Mouse (Mus musculus) cerebellum, adult 11 months (tissue): ENCODE measurements around the gene Cux2.

Experiments
- DNase-seq: peaks from one replicate; pipeline ENCODE4 v3.0.0; 2022

Cux2 gene

GRCm38 (mm10) chr5:122050017-122050831 is at the start of gene Cux2:
Gene Cux2, minus strand, starts transcription at chr5:122050102.
- DNase-seq: peak; percentile 74

GRCm38 (mm10) chr5:122094439-122094838 is 44.5 kb upstream of the Cux2 start:
- no peak for DNase-seq

- DNase-seq: no peak
Observed at GRCm38 (mm10) chr5:122093734-122094133, 43.8 kb upstream of the Cux2 start.

- DNase-seq: no peak
Observed at GRCm38 (mm10) chr5:122092794-122093193, 42.9 kb upstream of the Cux2 start.

GRCm38 (mm10) chr5:122091070-122091469 is 41.2 kb upstream of the Cux2 start:
- DNase-seq: peak; percentile 18

- DNase-seq: no peak
Observed at GRCm38 (mm10) chr5:122089664-122090063, 39.8 kb upstream of the Cux2 start.

- peak; percentile 77 for DNase-seq
Observed at GRCm38 (mm10) chr5:122088917-122089316, 39.0 kb upstream of the Cux2 start.

- no peak for DNase-seq
Observed at GRCm38 (mm10) chr5:122086121-122086520, 36.2 kb upstream of the Cux2 start.

- no peak for DNase-seq
Observed at GRCm38 (mm10) chr5:122085291-122085690, 35.4 kb upstream of the Cux2 start.

GRCm38 (mm10) chr5:122084470-122084869 is 34.6 kb upstream of the Cux2 start:
- DNase-seq: no peak

- DNase-seq: no peak
Observed at GRCm38 (mm10) chr5:122083282-122083681, 33.4 kb upstream of the Cux2 start.

- DNase-seq: no peak
Observed at GRCm38 (mm10) chr5:122081471-122081870, 31.6 kb upstream of the Cux2 start.

GRCm38 (mm10) chr5:122080930-122081329 is 31.0 kb upstream of the Cux2 start:
- peak; percentile 76 for DNase-seq

- no peak for DNase-seq
Observed at GRCm38 (mm10) chr5:122079796-122080195, 29.9 kb upstream of the Cux2 start.

- DNase-seq: no peak
Observed at GRCm38 (mm10) chr5:122077244-122077643, 27.3 kb upstream of the Cux2 start.

GRCm38 (mm10) chr5:122075736-122076135 is 25.8 kb upstream of the Cux2 start:
- no peak for DNase-seq

GRCm38 (mm10) chr5:122071997-122072396 is 22.1 kb upstream of the Cux2 start:
- no peak for DNase-seq

GRCm38 (mm10) chr5:122070963-122071800 is 21.3 kb upstream of the Cux2 start:
- no peak for DNase-seq

- DNase-seq: no peak
Observed at GRCm38 (mm10) chr5:122068563-122068962, 18.7 kb upstream of the Cux2 start.

GRCm38 (mm10) chr5:122063204-122063933 is 13.5 kb upstream of the Cux2 start:
- DNase-seq: no peak

- no peak for DNase-seq
Observed at GRCm38 (mm10) chr5:122062479-122062878, 12.6 kb upstream of the Cux2 start.

- no peak for DNase-seq
Observed at GRCm38 (mm10) chr5:122060767-122061333, 10.9 kb upstream of the Cux2 start.
